Mouse (Mus musculus) small intestine, adult 2 months (tissue): ENCODE data around the gene Calhm1. TPM values are rescaled to one million over a fixed set of nuclear protein-coding genes. Genes with fewer than 3 reads are reported as not detected.

Source experiments
- H3K27ac ChIP-seq: fragments of 200-500 bp; 2 replicates; pipeline ENCODE4 v1.5.1; 2012; ENCODE audit warnings: low read depth, low read length, control low read depth, inconsistent platforms; ENCODE audit not compliant: insufficient read depth
- H3K27me3 ChIP-seq: fragments of 200-500 bp; 2 replicates; pipeline ENCODE4 v1.6.1; 2012; ENCODE audit warnings: mild to moderate bottlenecking, moderate library complexity, low read length, inconsistent platforms; ENCODE audit not compliant: control insufficient read depth, insufficient read depth
- H3K36me3 ChIP-seq: fragments of 200-500 bp; 2 replicates; pipeline ENCODE4 v1.6.1; 2012; ENCODE audit warnings: mild to moderate bottlenecking, low read length, control low read depth, inconsistent platforms; ENCODE audit not compliant: control insufficient read depth, insufficient read depth
- H3K4me1 ChIP-seq: fragments of 200-500 bp; 2 replicates; pipeline ENCODE4 v1.6.1; 2012; ENCODE audit warnings: low read length, inconsistent platforms, mixed read lengths; ENCODE audit not compliant: control insufficient read depth, insufficient read depth, insufficient read length
- H3K4me3 ChIP-seq: fragments of 200-500 bp; 2 replicates; pipeline ENCODE4 v1.5.1; 2012; ENCODE audit warnings: low read depth, mild to moderate bottlenecking, control low read depth, inconsistent platforms, low read length, moderate library complexity
- CTCF ChIP-seq: fragments of 200-500 bp; IDR thresholded peaks from 2 replicates; pipeline ENCODE4 v1.5.1; 2012; ENCODE audit warnings: low read depth, mild to moderate bottlenecking, control low read depth, inconsistent platforms, low read length, moderate library complexity, mixed read lengths; ENCODE audit not compliant: insufficient replicate concordance, insufficient read length; ENCODE audit errors: extremely low read depth
- POLR2A ChIP-seq: fragments of 200-500 bp; IDR thresholded peaks from 2 replicates; pipeline ENCODE4 v1.6.1; 2012; ENCODE audit warnings: low read depth, mild to moderate bottlenecking, control low read depth, inconsistent platforms, low read length, moderate library complexity
- WGBS: fragments of 180-500 bp; shearing (Covaris S2); methylation state at CpG from one replicate; pipeline ENCODE4 v1.1.7; 2018; 5-methylcytosine and 5-hydroxymethylcytosine counted together
- polyA plus RNA-seq: library from polyadenylated mRNA; depleted of rRNA; stranded (reverse); fragments of >200 nt; gene quantifications from 2 replicates; pipeline ENCODE4 v1.2.3, GENCODE M21; 2012

The Calhm1 gene
- polyA plus RNA-seq, 1 experiment, result not detected

GRCm38 (mm10) chr19:47168793-47169412 lies 24.8 kb upstream of the Calhm1 start:
- H3K27ac ChIP-seq, result no peak overlapping the region
- no peaks in the 10 kb centered on the region for H3K4me1 ChIP-seq
- H3K36me3 ChIP-seq, result no peaks in the 10 kb centered on the region
- TF ChIP-seq CTCF, result peak; percentile 85; the same call in 1 of the 2 replicates
- no peak for TF ChIP-seq POLR2A
- WGBS, result 17% methylated on average over 11 of the region's 11 CpGs
- H3K4me3 ChIP-seq, result peak overlapping the region; percentile 23
- H3K27me3 ChIP-seq, result no peaks in the 10 kb centered on the region

- TF ChIP-seq POLR2A (no peak), CTCF (peak; percentile 59; the same call in 1 of the 2 replicates)
- Histone ChIP-seq H3K27ac (no peak overlapping the region), H3K4me1 (no peaks in the 10 kb centered on the region), H3K27me3 (no peaks in the 10 kb centered on the region), H3K36me3 (no peaks in the 10 kb centered on the region), H3K4me3 (peak overlapping the region; percentile 23)
- 9% methylated on average over 13 of the region's 13 CpGs for WGBS
Measured at GRCm38 (mm10) chr19:47168223-47168622, 24.2 kb upstream of the Calhm1 start.

GRCm38 (mm10) chr19:47167617-47168214 lies 23.7 kb upstream of the Calhm1 start:
- Histone ChIP-seq H3K4me1 (no peaks in the 10 kb centered on the region), H3K36me3 (no peaks in the 10 kb centered on the region), H3K27me3 (no peaks in the 10 kb centered on the region), H3K27ac (no peak overlapping the region), H3K4me3 (no peak overlapping the region)
- 53% methylated on average over 7 of the region's 7 CpGs for WGBS
- TF ChIP-seq CTCF (no peak), POLR2A (no peak)

DNA sequence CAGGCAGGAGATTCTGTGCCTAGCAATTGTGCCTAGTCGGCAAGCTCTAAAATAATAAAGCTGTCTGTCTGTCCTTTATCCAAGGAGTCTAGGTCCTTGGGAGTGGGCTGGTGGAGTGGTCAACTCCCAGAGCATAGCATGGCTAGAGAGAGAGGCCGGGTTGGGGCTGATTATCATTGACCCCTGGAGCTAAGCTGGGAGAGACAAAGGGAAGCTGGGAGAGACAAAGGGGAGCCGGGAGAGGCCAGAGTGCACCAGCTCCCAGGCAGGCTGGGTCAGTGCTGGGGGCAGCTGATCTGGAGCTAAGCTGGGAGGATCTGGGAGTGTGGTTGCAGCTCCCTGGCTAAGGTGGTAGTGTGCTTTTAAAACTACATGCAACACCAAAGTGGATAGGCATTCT lies 22.7 kb upstream of the Calhm1 start:
- Histone ChIP-seq H3K27me3 (no peaks in the 10 kb centered on the region), H3K4me1 (no peaks in the 10 kb centered on the region), H3K36me3 (no peaks in the 10 kb centered on the region), H3K27ac (no peak overlapping the region), H3K4me3 (no peak overlapping the region)
- no peak for TF ChIP-seq POLR2A
- no peak for TF ChIP-seq CTCF
- whole genome bisulfite sequencing, result 34% methylated on average over 3 of the region's 3 CpGs

DNA sequence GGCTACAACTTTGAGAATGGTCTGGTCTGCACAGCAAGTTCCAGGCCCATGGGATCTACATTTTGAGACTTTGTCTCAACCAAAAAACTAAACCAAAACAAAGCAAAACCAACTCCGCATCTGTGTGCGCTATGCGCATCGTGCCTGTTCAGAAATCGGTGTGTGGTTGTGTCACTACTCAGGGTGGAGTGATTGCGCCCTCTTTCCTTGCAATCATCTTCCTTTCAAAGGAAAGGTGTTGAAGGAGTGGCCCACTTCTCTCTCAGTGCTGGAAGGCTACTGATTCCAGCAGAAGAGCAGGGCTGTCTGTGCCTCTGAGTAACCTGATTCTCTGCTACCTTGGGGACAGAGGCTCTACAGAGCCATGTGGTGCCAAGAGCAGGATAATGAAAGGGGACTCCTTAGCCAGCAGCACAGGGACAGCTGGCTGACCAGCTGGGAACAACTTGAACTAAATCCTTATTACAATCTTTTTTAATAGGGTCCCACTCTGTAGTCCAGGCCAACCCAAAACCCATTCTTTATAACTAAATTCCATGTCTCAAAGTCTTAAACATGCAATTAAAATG lies 19.2 kb upstream of the Calhm1 start:
- Histone ChIP-seq H3K27ac (no peak overlapping the region), H3K27me3 (no peaks in the 10 kb centered on the region), H3K36me3 (no peaks in the 10 kb centered on the region), H3K4me1 (no peaks in the 10 kb centered on the region), H3K4me3 (no peak overlapping the region)
- no peak for TF ChIP-seq POLR2A
- no peak for TF ChIP-seq CTCF
- WGBS, result 91% methylated on average over 6 of the region's 6 CpGs

GRCm38 (mm10) chr19:47161669-47162068 lies 17.6 kb upstream of the Calhm1 start:
- 68% methylated on average over 4 of the region's 4 CpGs for WGBS

DNA sequence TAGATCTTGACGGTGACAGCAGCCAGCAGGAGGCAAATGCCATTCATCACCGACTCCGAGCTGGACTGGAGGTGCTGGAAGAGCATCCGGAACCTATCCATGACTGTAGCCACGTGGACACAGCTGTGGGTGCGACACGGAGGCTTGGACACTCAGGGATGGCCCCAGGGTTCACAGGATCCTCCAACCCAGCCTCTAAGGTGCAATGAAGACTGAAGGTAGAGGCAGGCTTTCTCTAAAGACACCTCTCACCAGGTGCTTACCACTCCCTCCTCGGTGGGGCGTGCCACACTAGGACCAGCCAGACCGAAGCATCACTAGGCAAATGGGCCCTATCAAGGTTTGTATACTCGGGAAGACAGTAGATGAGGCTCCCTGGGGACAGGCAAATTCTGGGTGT lies 13.6 kb upstream of the Calhm1 start, which contains the start of gene Calhm3:
Gene Calhm3, minus strand, starts transcription at position 101 of the 400 bp plus-strand sequence.
- Histone ChIP-seq H3K36me3 (no peaks in the 10 kb centered on the region), H3K4me1 (peaks cover 2% of the 10 kb centered on the region; the same call in 1 of the 2 replicates), H3K27me3 (no peaks in the 10 kb centered on the region), H3K27ac (no peak within 1 kb of the TSS), H3K4me3 (no peak within 1 kb of the TSS)
- WGBS, result 79% methylated on average over 11 of the region's 11 CpGs
- TF ChIP-seq CTCF (no peak), POLR2A (no peak)

More at GRCm38 (mm10) chr19:47161669-47162068, 17.6 kb upstream of the Calhm1 start:
- TF ChIP-seq CTCF, result no peak
- TF ChIP-seq POLR2A, result no peak
- Histone ChIP-seq H3K4me1 (no peaks in the 10 kb centered on the region), H3K27ac (no peak overlapping the region), H3K27me3 (no peaks in the 10 kb centered on the region), H3K36me3 (no peaks in the 10 kb centered on the region), H3K4me3 (no peak overlapping the region)

DNA sequence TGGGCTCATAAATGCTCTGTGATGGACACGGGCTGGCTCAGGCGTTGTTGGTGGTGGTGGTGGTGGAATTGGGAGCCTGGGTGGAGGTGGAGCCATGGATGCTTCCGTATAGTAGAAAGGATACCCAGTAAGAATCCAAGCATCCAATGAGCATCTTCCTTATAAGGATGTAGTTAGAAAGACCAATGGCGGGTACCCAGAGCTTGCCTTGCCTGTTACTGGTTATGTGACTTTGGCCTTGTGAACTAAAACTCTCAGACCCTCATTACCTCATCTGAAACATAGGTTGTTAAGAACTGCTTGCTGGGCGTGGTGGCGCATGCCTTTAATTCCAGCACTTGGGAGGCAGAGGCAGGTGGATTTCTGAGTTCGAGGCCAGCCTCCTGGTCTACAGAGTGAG lies 9.7 kb upstream of the Calhm1 start:
- TF ChIP-seq POLR2A, result no peak
- no peak for TF ChIP-seq CTCF
- Histone ChIP-seq H3K27ac (no peak overlapping the region), H3K4me1 (peaks cover 4% of the 10 kb centered on the region), H3K36me3 (no peaks in the 10 kb centered on the region), H3K27me3 (peaks cover 3% of the 10 kb centered on the region; the same call in 1 of the 2 replicates), H3K4me3 (no peak overlapping the region)
- 86% methylated on average over 7 of the region's 7 CpGs for WGBS
